ENCODE assay signal across 9 mouse cellular contexts in the genomic region with DNA sequence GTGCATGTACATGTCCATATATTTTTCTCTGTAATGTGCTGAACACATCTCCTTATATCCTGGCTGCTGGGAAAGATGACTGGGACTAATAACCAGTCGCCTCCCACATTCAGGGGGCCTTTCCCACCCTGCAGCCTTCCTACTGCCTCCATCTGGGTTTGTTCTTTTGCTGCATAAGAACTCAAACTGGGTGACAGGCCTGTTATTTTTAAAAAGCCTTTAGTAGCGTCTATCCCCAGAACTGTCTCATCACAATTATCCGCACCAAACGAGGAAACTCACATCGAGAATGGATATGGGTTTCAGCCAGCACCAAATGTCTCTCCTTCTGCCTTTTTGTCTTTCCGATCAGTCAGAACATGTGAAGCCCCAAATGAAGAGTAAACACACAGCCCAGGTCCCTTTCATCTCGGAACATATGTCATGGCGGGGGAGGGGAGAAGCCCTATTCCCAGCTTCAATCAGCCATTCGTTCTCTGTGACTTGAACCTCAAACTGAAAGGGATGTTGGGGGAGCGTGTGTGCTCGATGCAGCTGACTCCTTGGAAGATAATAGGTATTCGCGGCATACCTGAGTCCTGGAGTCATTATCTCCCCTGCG.
A peak's percentile ranks its signal among the peaks of the same experiment; 100 is the strongest.
DNase-seq lines count a peak whose midpoint lies in the region; ATAC-seq and TF ChIP-seq lines count a peak whose summit lies in the region.
"Had no signal": no experiment of that assay in that cellular context is flagged by ENCODE, and none has a peak within 500 bp of the region (broad histone marks: within the 10 kb centered on the region; RNA-seq: fewer than 3 reads in every experiment).

No protein-coding gene starts in this region.

- WGBS in limb, embryonic 11.5 days: 22% methylated on average over 14 of the region's 14 CpGs
- 27% methylated on average over 14 of the region's 14 CpGs for WGBS in limb, embryonic 10.5 days
- WGBS in hindbrain, embryonic 14.5 days: 21% methylated on average over 14 of the region's 14 CpGs
- WGBS in limb, embryonic 14.5 days: 34% methylated on average over 14 of the region's 14 CpGs
- WGBS in stomach, embryonic 15.5 days: 25% methylated on average over 14 of the region's 14 CpGs
- WGBS in liver, postnatal 0 days (ENCODE audit: insufficient replicate concordance): 47% methylated on average over 14 of the region's 14 CpGs

- no peaks in the 10 kb centered on the region for H3K4me1 ChIP-seq in limb, embryonic 11.5 days (ENCODE audit: control insufficient read depth, insufficient read depth, low read length)
- peaks cover 11% of the 10 kb centered on the region for H3K4me1 ChIP-seq in limb, embryonic 10.5 days
- H3K4me1 ChIP-seq in hindbrain, embryonic 14.5 days (replicated peaks; ENCODE audit: control insufficient read depth, insufficient read depth, low read length): peaks cover 14% of the 10 kb centered on the region
- H3K4me1 ChIP-seq in limb, embryonic 14.5 days (ENCODE audit: control insufficient read depth, insufficient read depth, low read length): peaks cover 9% of the 10 kb centered on the region; the same call in 1 of the 2 replicates
- H3K4me1 ChIP-seq in stomach, embryonic 15.5 days: peaks cover 7% of the 10 kb centered on the region; the same call in 1 of the 2 replicates
- H3K4me1 ChIP-seq in liver, postnatal 0 days (ENCODE audit: insufficient read depth): no peaks in the 10 kb centered on the region

- no peak for ATAC-seq in limb, embryonic 11.5 days (ENCODE audit: insufficient number of reproducible peaks, low FRiP score, low TSS enrichment, low read depth)
- ATAC-seq in hindbrain, embryonic 14.5 days (ENCODE audit: low FRiP score): peak; percentile 63
- ATAC-seq in limb, embryonic 14.5 days (ENCODE audit: low FRiP score, low read depth): 0 out of 2 replicates have a peak, but pooled peaks have one; percentile 34
- no peak for ATAC-seq in stomach, embryonic 15.5 days (ENCODE audit: insufficient read depth, low FRiP score, low read depth)
- no peak for ATAC-seq in liver, postnatal 0 days

- TF ChIP-seq POLR2A in limb, embryonic 14.5 days (IDR thresholded peaks at IDR 0.05; ENCODE audit: borderline replicate concordance, extremely low read depth, insufficient read depth, insufficient read length): no peak

- H3K27ac ChIP-seq in limb, embryonic 11.5 days (replicated peaks; ENCODE audit: low read depth, low read length): no peak overlapping the region
- no peak overlapping the region for H3K27ac ChIP-seq in limb, embryonic 10.5 days
- peak overlapping the region; percentile 75 for H3K27ac ChIP-seq in hindbrain, embryonic 14.5 days
- no peak overlapping the region for H3K27ac ChIP-seq in limb, embryonic 14.5 days (replicated peaks; ENCODE audit: low read depth, low read length)
- H3K27ac ChIP-seq in stomach, embryonic 15.5 days: no peak overlapping the region
- H3K27ac ChIP-seq in liver, postnatal 0 days (ENCODE audit: low read depth): no peak overlapping the region
- H3K27ac ChIP-seq: macrophage had no signal

- H3K9me3 ChIP-seq in limb, embryonic 11.5 days (ENCODE audit: control insufficient read depth, low read length): no peaks in the 10 kb centered on the region
- no peaks in the 10 kb centered on the region for H3K9me3 ChIP-seq in limb, embryonic 10.5 days (replicated peaks)
- H3K9me3 ChIP-seq in hindbrain, embryonic 14.5 days (ENCODE audit: control insufficient read depth, low read length): 0 out of 2 replicates have a peak, but pooled peaks cover 6% of the 10 kb centered on the region
- no peaks in the 10 kb centered on the region for H3K9me3 ChIP-seq in limb, embryonic 14.5 days (ENCODE audit: control insufficient read depth, low read length)
- H3K9me3 ChIP-seq in stomach, embryonic 15.5 days: no peaks in the 10 kb centered on the region
- no peaks in the 10 kb centered on the region for H3K9me3 ChIP-seq in liver, postnatal 0 days (ENCODE audit: low read length)

- no peak overlapping the region for H3K9ac ChIP-seq in limb, embryonic 11.5 days (ENCODE audit: low read length)
- no peak overlapping the region for H3K9ac ChIP-seq in hindbrain, embryonic 14.5 days
- H3K9ac ChIP-seq in limb, embryonic 14.5 days (ENCODE audit: low read depth, low read length, severe bottlenecking): no peak overlapping the region; the same call in 1 of the 2 replicates
- H3K9ac ChIP-seq in stomach, embryonic 15.5 days: no peak overlapping the region
- no peak overlapping the region for H3K9ac ChIP-seq in liver, postnatal 0 days (replicated peaks)

- H3K4me3 ChIP-seq in limb, embryonic 11.5 days (ENCODE audit: low read depth, low read length): no peak overlapping the region
- H3K4me3 ChIP-seq in limb, embryonic 10.5 days: no peak overlapping the region
- H3K4me3 ChIP-seq in hindbrain, embryonic 14.5 days (replicated peaks; ENCODE audit: low read length): no peak overlapping the region
- H3K4me3 ChIP-seq in limb, embryonic 14.5 days (replicated peaks; ENCODE audit: low read length): no peak overlapping the region
- H3K4me3 ChIP-seq in stomach, embryonic 15.5 days (replicated peaks): no peak overlapping the region
- no peak overlapping the region for H3K4me3 ChIP-seq in liver, postnatal 0 days (ENCODE audit: low read depth, low read length)

- no peak for TF ChIP-seq CTCF in liver, postnatal 0 days (IDR thresholded peaks at IDR 0.05; ENCODE audit: low read depth)

- no peaks in the 10 kb centered on the region for H3K27me3 ChIP-seq in limb, embryonic 11.5 days (ENCODE audit: control insufficient read depth, insufficient read depth, low read length)
- H3K27me3 ChIP-seq in limb, embryonic 10.5 days (ENCODE audit: low read depth, poor library complexity, severe bottlenecking): no peaks in the 10 kb centered on the region
- H3K27me3 ChIP-seq in hindbrain, embryonic 14.5 days (ENCODE audit: control insufficient read depth, insufficient read depth, low read length): no peaks in the 10 kb centered on the region
- H3K27me3 ChIP-seq in limb, embryonic 14.5 days (ENCODE audit: control insufficient read depth, insufficient read depth, low read length): no peaks in the 10 kb centered on the region
- no peaks in the 10 kb centered on the region for H3K27me3 ChIP-seq in stomach, embryonic 15.5 days (replicated peaks)
- no peaks in the 10 kb centered on the region for H3K27me3 ChIP-seq in liver, postnatal 0 days (ENCODE audit: insufficient read depth, low read length)

- DNase-seq in limb, embryonic 11.5 days (ENCODE audit: low spot score): no peak
- no peak for DNase-seq in limb, embryonic 10.5 days (ENCODE audit: low spot score)
- peak; percentile 60 for DNase-seq in hindbrain, embryonic 14.5 days (ENCODE audit: low spot score)
- no peak for DNase-seq in limb, embryonic 14.5 days (ENCODE audit: low spot score)
- no peak for DNase-seq in heart, adult 9 months (ENCODE audit: low spot score in 2 of 2)
- no peak for DNase-seq in liver, postnatal 0 days
- DNase-seq in urinary bladder, adult 2 months (ENCODE audit: low spot score): no peak

- H3K36me3 ChIP-seq in limb, embryonic 11.5 days (ENCODE audit: control insufficient read depth, insufficient read depth, low read length): no peaks in the 10 kb centered on the region
- H3K36me3 ChIP-seq in limb, embryonic 10.5 days: no peaks in the 10 kb centered on the region
- no peaks in the 10 kb centered on the region for H3K36me3 ChIP-seq in hindbrain, embryonic 14.5 days (replicated peaks; ENCODE audit: control insufficient read depth, insufficient read depth)
- H3K36me3 ChIP-seq in limb, embryonic 14.5 days (ENCODE audit: control insufficient read depth, insufficient read depth, low read length): no peaks in the 10 kb centered on the region
- H3K36me3 ChIP-seq in stomach, embryonic 15.5 days: no peaks in the 10 kb centered on the region
- H3K36me3 ChIP-seq in liver, postnatal 0 days (replicated peaks; ENCODE audit: insufficient read depth, low read length): no peaks in the 10 kb centered on the region

- TF ChIP-seq EP300 in liver, postnatal 0 days (IDR thresholded peaks at IDR 0.05; ENCODE audit: low read depth): no peak

- peak overlapping the region; percentile 16; the same call in 1 of the 2 replicates for H3K4me2 ChIP-seq in limb, embryonic 11.5 days (ENCODE audit: low read depth, severe bottlenecking)
- H3K4me2 ChIP-seq in hindbrain, embryonic 14.5 days (replicated peaks): peak overlapping the region; percentile 36
- H3K4me2 ChIP-seq in limb, embryonic 14.5 days (replicated peaks; ENCODE audit: low read depth, low read length, severe bottlenecking): no peak overlapping the region
- H3K4me2 ChIP-seq in stomach, embryonic 15.5 days: peak overlapping the region; percentile 24; the same call in 1 of the 2 replicates
- H3K4me2 ChIP-seq in liver, postnatal 0 days (ENCODE audit: low read depth, low read length): no peak overlapping the region

Comparison
In these comparisons a context has a peak if more than half of its experiments do, and no peak if none do; other contexts are left out.
1. ATAC-seq: peak in hindbrain, embryonic 14.5 days (single experiment) and limb, embryonic 14.5 days (single experiment); none in limb, embryonic 11.5 days (single experiment), stomach, embryonic 15.5 days (single experiment) and liver, postnatal 0 days (single experiment).
2. H3K4me2 ChIP-seq: peak in limb, embryonic 11.5 days (single experiment), hindbrain, embryonic 14.5 days (single experiment) and stomach, embryonic 15.5 days (single experiment); none in limb, embryonic 14.5 days (single experiment) and liver, postnatal 0 days (single experiment).